Mouse (Mus musculus): ENCODE measurements around the gene Uchl3.
A peak's percentile ranks its signal among the peaks of the same experiment; 100 is the strongest.

Uchl3 gene

DNA sequence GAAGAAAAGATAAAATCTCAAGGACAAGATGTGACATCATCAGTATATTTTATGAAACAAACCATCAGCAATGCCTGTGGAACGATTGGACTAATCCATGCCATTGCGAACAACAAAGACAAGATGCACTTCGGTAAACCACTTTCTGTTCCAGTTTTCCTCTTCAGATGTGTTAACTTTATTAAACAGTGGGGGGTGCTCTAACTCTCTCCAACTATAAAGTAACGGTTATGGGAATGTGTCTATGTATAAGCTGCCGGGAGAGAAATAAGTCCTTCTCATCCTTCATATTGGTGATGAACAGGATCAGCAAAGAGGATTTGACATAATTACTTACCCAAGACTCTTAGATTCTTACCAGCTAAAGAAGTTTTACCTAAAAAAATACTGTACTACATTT, 12.8 kb downstream of the Uchl3 start:
- no peak for DNase-seq (ENCODE audit: low spot score)

DNA sequence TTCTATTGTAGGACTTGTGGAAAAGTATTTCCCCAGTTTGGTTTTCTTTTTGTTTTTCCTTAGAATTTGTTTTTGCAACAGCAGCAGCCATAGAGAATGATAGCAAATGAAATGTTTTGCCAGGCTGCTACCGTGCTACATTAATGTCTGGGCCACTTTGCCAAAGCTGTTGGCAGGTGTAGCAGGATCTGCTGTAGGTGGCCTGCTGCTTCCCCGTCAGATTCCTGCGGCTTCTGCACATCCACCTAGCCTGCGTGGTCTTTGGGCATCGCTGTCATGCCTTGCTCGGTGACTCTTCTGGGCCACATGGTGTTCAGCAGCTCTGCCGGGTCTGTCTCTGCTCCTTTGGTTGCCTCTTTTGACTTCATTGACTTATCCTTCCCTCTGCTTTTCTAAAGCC, 14.9 kb downstream of the Uchl3 start:
- no peak for DNase-seq (ENCODE audit: low spot score)

- no peak for DNase-seq (ENCODE audit: low spot score)
These were observed 18.5 kb downstream of the Uchl3 start for GRCm38 (mm10) chr14:101672226-101672625.

DNA sequence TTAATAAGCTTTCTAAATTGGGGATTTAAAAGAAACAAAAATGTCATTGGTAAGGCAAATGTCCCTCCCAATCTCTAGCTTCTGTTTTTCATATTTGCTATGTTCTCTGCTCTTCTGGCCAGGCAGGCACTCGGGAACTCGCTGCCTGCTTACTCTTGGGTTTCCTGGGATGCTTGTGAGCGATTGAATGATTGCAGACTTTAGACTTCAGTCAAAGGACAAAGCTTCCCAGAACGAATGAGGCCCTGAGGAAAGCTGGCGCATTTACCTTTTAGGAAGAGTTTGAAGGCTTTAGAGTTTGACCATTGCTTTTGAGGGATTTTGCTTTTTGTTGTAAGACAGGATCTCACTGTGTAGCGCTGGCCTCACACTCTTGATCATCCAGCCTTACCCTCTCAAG, 33.9 kb downstream of the Uchl3 start:
- DNase-seq (ENCODE audit: low spot score): no peak

- no peak for DNase-seq (ENCODE audit: low spot score)
These were observed 34.6 kb downstream of the Uchl3 start for GRCm38 (mm10) chr14:101688406-101688805.

DNA sequence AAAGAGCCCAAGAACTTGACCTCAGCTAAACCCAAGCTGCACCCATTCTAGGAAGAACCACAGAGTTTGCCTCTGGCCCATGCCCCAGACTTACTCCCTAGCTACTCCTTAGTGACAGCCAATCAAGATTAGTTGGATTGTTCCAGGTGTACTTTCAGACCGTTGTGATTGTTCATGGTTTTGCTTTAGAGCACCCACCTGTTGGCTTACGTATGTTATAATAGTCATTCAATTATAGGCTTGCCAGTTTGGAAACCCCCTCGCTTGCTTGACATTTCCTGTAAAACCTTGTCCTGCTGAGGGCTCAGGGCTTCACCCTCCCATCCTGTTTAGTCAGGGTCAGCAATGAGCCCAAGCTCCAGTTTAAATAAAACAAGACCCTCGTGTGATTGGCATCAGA, 50.7 kb downstream of the Uchl3 start:
- no peak for DNase-seq (ENCODE audit: low spot score)

DNA sequence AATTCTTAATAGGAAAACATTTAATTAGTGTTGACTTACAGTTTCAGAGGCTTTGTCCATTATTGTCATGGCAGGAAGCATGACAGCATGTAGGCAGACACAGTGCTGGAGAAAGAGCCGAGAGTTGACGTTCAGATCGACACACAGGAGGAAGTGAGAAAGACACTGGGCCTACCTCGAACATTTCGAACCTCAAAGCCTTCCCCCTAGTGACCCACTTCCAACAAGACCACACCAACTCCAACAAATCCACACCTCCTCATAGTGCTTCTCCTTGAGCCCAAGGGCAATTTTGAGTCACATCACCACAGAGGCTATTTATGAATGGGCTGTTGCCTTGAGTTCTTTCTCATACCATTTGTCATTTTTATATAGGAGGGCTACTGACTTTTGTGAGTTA, 53.3 kb downstream of the Uchl3 start:
- DNase-seq (ENCODE audit: low spot score): no peak

- DNase-seq (ENCODE audit: low spot score): no peak
These were observed 60.6 kb downstream of the Uchl3 start for GRCm38 (mm10) chr14:101714414-101714813.

DNA sequence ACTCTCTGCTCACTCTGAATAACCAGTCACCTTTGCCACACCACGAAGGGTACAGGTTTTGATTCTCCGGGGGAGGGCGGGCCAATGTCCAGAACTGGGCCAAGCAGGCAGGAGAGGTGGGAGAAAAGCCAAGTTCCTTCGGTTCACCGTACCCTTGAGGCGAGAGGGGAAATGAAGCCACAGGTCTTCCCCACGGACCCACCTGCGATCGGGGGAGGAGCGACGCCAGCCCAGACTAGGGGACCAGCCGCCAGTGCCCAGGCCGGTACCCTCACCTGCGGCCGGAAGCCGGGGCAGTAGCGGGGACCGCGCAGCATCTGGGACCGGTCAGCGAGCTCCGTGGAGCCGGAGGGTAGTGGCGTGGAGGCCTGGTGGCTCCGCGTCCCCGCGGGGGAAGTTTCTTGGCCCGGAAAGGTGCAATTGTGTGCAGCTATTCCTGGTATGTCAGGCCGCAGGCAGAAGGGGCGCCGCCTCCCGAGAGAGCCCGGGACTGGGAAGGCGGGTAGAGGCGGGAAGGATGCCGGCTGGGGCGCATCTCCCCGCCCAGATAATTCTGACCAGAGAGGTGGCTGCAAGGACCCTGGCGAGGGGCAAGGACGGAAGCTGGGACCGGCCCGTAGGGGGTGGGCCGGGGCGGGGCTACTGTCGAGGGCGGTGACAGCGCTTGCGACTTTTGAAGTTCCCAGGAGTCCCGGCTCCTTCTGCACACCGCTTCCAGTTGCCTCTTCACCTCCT, 75.6 kb downstream of the Uchl3 start, which contains the start of the genes Gm9922 and Lmo7:
Gene Gm9922, minus strand, starts transcription at position 578 of the 735 bp plus-strand sequence.
Gene Lmo7, plus strand, starts transcription at position 721 of the 735 bp plus-strand sequence.
- DNase-seq (ENCODE audit: low spot score): peak; percentile 70

GRCm38 (mm10) chr14:101729972-101730692, 76.4 kb downstream of the Uchl3 start:
- DNase-seq (ENCODE audit: low spot score): no peak

GRCm38 (mm10) chr14:101733542-101734303, 80.0 kb downstream of the Uchl3 start:
- no peak for DNase-seq (ENCODE audit: low spot score)

DNA sequence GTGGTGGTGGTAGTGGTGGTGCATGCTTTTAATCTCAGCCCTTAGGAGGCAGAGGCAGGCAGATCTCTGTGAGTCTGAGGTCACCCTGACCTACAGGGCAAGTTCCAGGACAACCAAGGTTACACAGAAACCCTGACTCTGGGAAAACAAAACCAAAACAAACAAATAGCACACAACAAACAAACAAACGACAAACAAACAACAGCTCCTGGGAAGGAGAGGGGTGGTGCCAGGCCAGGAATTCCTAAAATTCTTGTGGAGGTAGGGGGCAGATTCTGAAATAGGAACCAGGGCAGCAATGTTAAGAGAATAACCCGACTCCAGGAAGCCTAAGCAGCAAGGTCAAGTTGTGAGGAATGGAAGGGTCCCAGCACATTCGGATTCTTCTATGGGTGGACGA, 83.7 kb downstream of the Uchl3 start:
- no peak for DNase-seq (ENCODE audit: low spot score)

Data from ovary, adult 18-20 months (tissue).